21 mouse cellular contexts compared by ENCODE assay signal in genomic region chr14:80176464-80176863, GRCm38 (mm10).
DNase-seq lines count a peak whose midpoint lies in the region; ATAC-seq and TF ChIP-seq lines count a peak whose summit lies in the region.
"Had no signal": no experiment of that assay in that cellular context is flagged by ENCODE, and none has a peak within 500 bp of the region (broad histone marks: within the 10 kb centered on the region; RNA-seq: fewer than 3 reads in every experiment).

No protein-coding gene starts in this region.

- 18% methylated on average over 6 of the region's 6 CpGs for WGBS in kidney, embryonic 15.5 days

- peak; percentile 82 for ATAC-seq in kidney, embryonic 15.5 days (replicated peaks; ENCODE audit: low FRiP score)
- ATAC-seq: midbrain, embryonic 16.5 days had no signal

- H3K9me3 ChIP-seq in kidney, embryonic 15.5 days (replicated peaks), result no peaks in the 10 kb centered on the region
- H3K9me3 ChIP-seq: embryonic facial prominence, embryonic 15.5 days had no signal

- H3K27ac ChIP-seq in kidney, embryonic 15.5 days, result no peak overlapping the region
- H3K27ac ChIP-seq in left cerebral cortex, adult 2 months, result no peak overlapping the region
- H3K27ac ChIP-seq: embryonic facial prominence, embryonic 15.5 days had no signal

- H3K4me2 ChIP-seq in kidney, embryonic 15.5 days, result no peak overlapping the region
- H3K4me2 ChIP-seq: embryonic facial prominence, embryonic 15.5 days had no signal

- intact Hi-C loops in left cerebral cortex, adult 2 months (cut with DNase I), result no loop called here

- no peak overlapping the region for H3K4me3 ChIP-seq in kidney, embryonic 15.5 days (replicated peaks)
- H3K4me3 ChIP-seq in left cerebral cortex, adult 2 months, result no peak overlapping the region
- H3K4me3 ChIP-seq: embryonic facial prominence, embryonic 15.5 days; megakaryocyte, embryonic 14.5 days had no signal

- no peaks in the 10 kb centered on the region for H3K36me3 ChIP-seq in kidney, embryonic 15.5 days
- H3K36me3 ChIP-seq: embryonic facial prominence, embryonic 15.5 days had no signal

- no peaks in the 10 kb centered on the region for H3K27me3 ChIP-seq in kidney, embryonic 15.5 days
- H3K27me3 ChIP-seq: embryonic facial prominence, embryonic 15.5 days; megakaryocyte, embryonic 14.5 days had no signal

- no peak for TF ChIP-seq CTCF in left cerebral cortex, adult 2 months (IDR thresholded peaks at IDR 0.05)

- H3K4me1 ChIP-seq in kidney, embryonic 15.5 days, result peaks cover 12% of the 10 kb centered on the region; the same call in 1 of the 2 replicates
- H3K4me1 ChIP-seq: embryonic facial prominence, embryonic 15.5 days; megakaryocyte, embryonic 14.5 days had no signal

- H3K9ac ChIP-seq in kidney, embryonic 15.5 days, result no peak overlapping the region
- H3K9ac ChIP-seq: embryonic facial prominence, embryonic 15.5 days had no signal

- no peak for DNase-seq in kidney, postnatal 25 days
- peak; percentile 64 for DNase-seq in embryo, embryonic 10.5 days (ENCODE audit: low spot score)
- DNase-seq in forelimb bud, embryonic 11.5 days (ENCODE audit: low read depth, low spot score), result peak; percentile 83
- peak; percentile 63 for DNase-seq in mesoderm, embryonic 11.5 days (ENCODE audit: low read depth, low spot score)
- DNase-seq in right cerebral cortex, postnatal 14 days, result no peak
- DNase-seq in thymus, adult 18-20 months, result no peak
- no peak for DNase-seq in left cerebral cortex, adult 2 months (ENCODE audit: extremely low spot score in 1 of 2, low spot score in 2 of 2)
- DNase-seq: adrenal gland, postnatal 36 days; B cell, adult 2 months; cerebellum, adult 18-20 months; cerebellum, postnatal 25 days; gastrocnemius, postnatal 10 days; kidney, postnatal 36 days; liver; lung, postnatal 10 days; spleen, adult 18-20 months; thymus, postnatal 36 days had no signal

Comparison
In these comparisons a context has a peak if more than half of its experiments do, and no peak if none do; other contexts are left out.
1. DNase-seq: peak in embryo, embryonic 10.5 days (single experiment), forelimb bud, embryonic 11.5 days (single experiment) and mesoderm, embryonic 11.5 days (single experiment); none in kidney, postnatal 25 days (0 of 2), right cerebral cortex, postnatal 14 days (single experiment), thymus, adult 18-20 months (0 of 2) and left cerebral cortex, adult 2 months (0 of 2).